ENCODE assay signal across 6 mouse cellular contexts in genomic region chr4:137730757-137731156, GRCm38 (mm10).
DNase-seq lines count a peak whose midpoint lies in the region.

No protein-coding gene starts in this region.

- peak; percentile 50 for DNase-seq in cerebellum, adult 11-12 months
- DNase-seq in cerebellum, adult 8-10 months, result no peak
- peak; percentile 49 for DNase-seq in 3134 (ENCODE audit: extremely low read depth, insufficient read length, low spot score)
- DNase-seq in 3T3-L1 (ENCODE audit: low read depth, low spot score), result peak; percentile 65
- DNase-seq in cerebellum, postnatal 25 days, result peak; percentile 58 to 61
- no peak for DNase-seq in urinary bladder, postnatal 10 days (ENCODE audit: low spot score)

Comparison
In these comparisons a context has a peak if more than half of its experiments do, and no peak if none do; other contexts are left out.
1. DNase-seq: peak in cerebellum, adult 11-12 months (single experiment), 3134 (single experiment), 3T3-L1 (single experiment) and cerebellum, postnatal 25 days (2 of 2); none in cerebellum, adult 8-10 months (single experiment) and urinary bladder, postnatal 10 days (single experiment).